Mouse (Mus musculus): ENCODE measurements around the gene Opa3. TPM values are rescaled to one million over a fixed set of nuclear protein-coding genes. Genes with fewer than 3 reads are reported as not detected.

Gene Opa3
- total RNA-seq, 4 experiments from 2014 or later, result 40.2 to 46.7 (median 43.1) TPM

DNA sequence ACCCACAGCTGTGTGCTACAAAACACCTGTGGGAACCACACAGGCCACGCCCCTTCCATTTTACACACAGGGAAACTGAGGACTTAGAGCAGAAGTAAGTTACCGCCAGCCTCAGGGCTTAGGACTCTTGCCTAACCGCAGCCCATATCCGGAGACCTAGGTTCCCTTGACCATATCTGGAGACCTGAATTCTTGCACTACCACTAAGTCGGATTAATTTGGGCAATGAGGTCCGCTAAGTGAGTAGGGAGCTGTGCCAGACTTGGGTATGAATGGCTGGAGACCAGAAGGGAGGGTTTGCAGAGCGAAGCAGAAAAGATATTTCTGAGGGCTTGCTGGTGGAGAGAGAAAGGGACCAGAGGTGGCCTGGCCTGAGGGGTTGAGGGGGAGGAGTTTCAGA, 13.8 kb upstream of the Opa3 start:
- no peak for DNase-seq (ENCODE audit: low spot score in 2 of 2)

- DNase-seq (ENCODE audit: low spot score in 2 of 2), result no peak
These were observed 13.2 kb upstream of the Opa3 start for GRCm38 (mm10) chr7:19214940-19215339.

GRCm38 (mm10) chr7:19217492-19217891, 10.6 kb upstream of the Opa3 start:
- no peak for DNase-seq (ENCODE audit: low spot score in 2 of 2)

DNA sequence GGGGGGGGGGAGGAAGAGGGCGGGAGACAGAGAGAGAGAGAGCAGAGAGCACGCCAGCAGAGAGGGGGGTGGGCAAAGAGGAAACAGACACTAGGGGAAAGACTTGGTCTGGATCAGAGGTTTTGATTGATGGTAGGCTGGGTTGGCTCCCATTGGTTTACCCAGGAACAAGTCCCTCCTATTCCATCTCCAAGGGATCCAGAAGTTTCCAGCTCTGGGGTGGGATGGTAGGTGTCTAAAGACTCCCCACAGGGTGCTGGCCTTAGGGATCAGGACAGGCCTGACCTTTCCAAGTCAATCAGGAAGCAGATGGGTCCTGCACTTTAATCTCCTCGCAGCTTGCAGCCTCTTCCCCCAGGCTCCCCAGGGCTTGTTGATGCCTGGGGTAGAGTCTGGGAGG, 10.2 kb upstream of the Opa3 start:
- DNase-seq (ENCODE audit: low spot score in 2 of 2), result no peak

DNA sequence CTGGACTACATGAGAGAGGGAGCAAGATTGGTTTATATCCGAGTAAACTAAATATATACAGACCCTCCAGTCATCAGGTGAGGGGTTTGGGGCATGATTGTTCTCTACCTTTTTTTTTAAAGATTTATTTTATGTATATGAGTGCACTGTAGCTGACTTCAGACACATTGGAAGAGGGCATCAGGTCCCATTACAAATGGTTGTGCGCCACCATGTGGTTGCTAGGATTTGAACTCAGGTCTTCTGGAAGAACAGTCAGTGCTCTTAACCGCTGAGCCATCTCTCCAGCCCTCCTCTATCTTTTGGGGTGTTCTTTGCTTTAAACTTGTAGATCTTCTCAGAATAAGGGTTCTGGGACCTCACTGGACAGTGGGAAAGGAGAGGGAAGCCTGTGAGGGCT, 8.1 kb upstream of the Opa3 start:
- DNase-seq (ENCODE audit: low spot score in 2 of 2), result no peak

GRCm38 (mm10) chr7:19222189-19222588, 5.9 kb upstream of the Opa3 start:
- no peak for DNase-seq (ENCODE audit: low spot score in 2 of 2)

DNA sequence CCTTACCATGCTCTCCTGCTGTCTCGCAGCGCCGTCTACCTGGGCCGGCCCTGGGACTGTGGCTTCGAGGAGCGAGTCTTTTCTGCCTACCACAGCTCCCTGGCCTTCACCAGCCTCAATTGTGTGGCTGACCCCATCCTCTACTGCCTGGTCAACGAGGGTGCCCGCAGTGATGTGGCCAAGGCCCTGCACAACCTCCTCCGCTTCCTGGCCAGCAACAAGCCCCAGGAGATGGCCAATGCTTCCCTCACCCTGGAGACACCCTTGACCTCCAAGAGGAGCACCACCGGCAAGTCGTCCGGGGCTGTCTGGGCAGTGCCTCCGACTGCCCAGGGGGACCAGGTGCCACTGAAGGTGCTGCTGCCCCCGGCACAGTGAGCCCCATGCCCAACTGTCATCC, 5.3 kb upstream of the Opa3 start:
- no peak for DNase-seq (ENCODE audit: low spot score in 2 of 2)

DNA sequence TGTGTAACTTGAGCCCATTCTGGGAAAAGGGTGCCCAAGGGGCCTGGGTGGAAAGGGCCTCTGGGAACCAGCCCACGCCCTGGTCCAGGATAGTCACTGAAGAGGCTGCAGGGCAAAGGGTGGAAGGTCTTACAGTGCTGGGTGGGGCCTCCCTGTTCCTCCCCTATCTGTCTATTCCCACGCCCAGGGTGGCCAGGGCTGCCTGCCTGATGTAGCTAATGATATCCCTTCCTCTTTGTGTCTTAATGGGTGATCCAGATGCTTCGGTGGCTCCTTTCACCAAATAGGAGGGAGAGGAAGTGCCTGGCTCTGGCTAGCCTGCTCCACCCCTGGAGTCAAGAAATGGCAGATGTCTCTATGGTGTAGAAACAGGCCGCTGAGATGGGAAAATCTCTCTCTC, 3.2 kb upstream of the Opa3 start:
- DNase-seq (ENCODE audit: low spot score in 2 of 2), result no peak

GRCm38 (mm10) chr7:19226817-19227797, 1.0 kb upstream of the Opa3 start:
- peak; percentile 46 to 56 for DNase-seq (ENCODE audit: low spot score in 2 of 2)

- DNase-seq (ENCODE audit: low spot score in 2 of 2), result no peak
These were observed 637 bp downstream of the Opa3 start for GRCm38 (mm10) chr7:19228793-19229148.

DNA sequence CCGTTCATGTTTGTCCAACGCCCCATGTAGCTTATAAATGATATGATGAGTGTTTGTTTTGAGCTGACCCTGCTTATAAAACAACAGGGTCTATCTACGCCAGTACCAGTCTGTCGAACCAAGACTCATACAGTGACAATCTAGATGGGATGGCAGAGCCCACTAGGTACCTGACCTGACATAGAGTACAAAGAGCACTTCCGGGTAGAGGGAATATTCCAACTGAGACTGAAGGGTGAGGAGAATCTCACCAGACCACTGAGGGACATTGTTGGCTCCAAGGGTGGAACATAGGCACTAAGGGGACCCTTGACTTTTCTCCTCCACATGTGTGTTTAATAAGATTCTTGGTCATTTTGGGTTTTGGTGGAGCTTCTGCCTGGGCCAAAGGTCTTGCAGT, 1.3 kb downstream of the Opa3 start:
- DNase-seq (ENCODE audit: low spot score in 2 of 2), result no peak

- no peak for DNase-seq (ENCODE audit: low spot score in 2 of 2)
These were observed 2.0 kb downstream of the Opa3 start for GRCm38 (mm10) chr7:19230041-19230580.

- DNase-seq (ENCODE audit: low spot score in 2 of 2), result no peak
These were observed 2.8 kb downstream of the Opa3 start for GRCm38 (mm10) chr7:19230899-19231298.

DNA sequence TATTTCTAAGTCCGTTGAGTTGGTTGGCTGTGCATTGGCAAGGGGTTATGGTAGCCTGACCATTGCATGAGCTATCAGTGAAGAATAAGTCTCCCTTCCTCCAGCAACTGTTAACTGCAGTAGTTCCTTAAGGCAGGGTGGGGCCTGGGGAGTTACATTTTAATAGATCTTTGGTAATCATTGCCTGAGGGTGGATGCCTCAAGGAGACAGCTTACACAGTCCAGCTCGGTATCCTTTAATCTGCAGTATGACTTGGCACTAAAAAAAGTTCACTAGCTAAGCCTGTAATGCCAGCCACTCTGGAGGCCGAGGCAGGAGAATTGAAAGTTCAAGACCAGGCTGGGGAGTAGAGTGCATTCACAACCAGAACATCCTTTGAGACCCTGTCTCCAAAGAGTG, 3.7 kb downstream of the Opa3 start:
- DNase-seq (ENCODE audit: low spot score in 2 of 2), result no peak

GRCm38 (mm10) chr7:19234652-19235051, 6.5 kb downstream of the Opa3 start:
- DNase-seq (ENCODE audit: low spot score in 2 of 2), result no peak

- DNase-seq (ENCODE audit: low spot score in 2 of 2), result no peak
These were observed 7.0 kb downstream of the Opa3 start for GRCm38 (mm10) chr7:19235092-19235671.

GRCm38 (mm10) chr7:19236411-19236810, 8.3 kb downstream of the Opa3 start:
- DNase-seq (ENCODE audit: low spot score in 2 of 2), result no peak

- DNase-seq (ENCODE audit: low spot score in 2 of 2), result no peak
These were observed 10.2 kb downstream of the Opa3 start for GRCm38 (mm10) chr7:19238344-19238743.

- DNase-seq (ENCODE audit: low spot score in 2 of 2), result peak; percentile 73 to 87
These were observed 11.3 kb downstream of the Opa3 start for GRCm38 (mm10) chr7:19239423-19239822.

- no peak for DNase-seq (ENCODE audit: low spot score in 2 of 2)
These were observed 11.9 kb downstream of the Opa3 start for GRCm38 (mm10) chr7:19239986-19240385.

- DNase-seq (ENCODE audit: low spot score in 2 of 2), result peak in 1 of 2 experiments; percentile 55
These were observed 12.8 kb downstream of the Opa3 start for GRCm38 (mm10) chr7:19240905-19241463.

DNA sequence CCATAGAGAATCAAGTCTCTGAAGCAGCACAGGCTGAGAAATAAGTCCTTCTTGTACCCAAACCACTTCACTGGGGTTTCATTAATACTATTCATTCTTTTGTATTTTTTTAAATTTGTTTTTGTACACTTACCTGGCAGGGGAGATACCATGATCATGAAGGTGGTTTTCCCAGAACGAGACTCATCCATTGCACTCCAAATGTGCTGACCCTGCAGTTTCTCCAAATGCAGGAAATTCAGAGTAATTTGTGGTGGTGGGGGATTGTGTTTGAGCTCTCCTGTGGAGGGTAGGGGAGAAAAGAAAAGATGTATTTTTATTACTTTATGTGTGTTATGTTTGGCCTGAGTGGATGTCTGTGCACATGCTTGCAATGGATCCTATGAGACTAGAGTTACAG, 13.9 kb downstream of the Opa3 start:
- no peak for DNase-seq (ENCODE audit: low spot score in 2 of 2)

All from left cerebral cortex, adult 8-10 months (tissue).